Mouse (Mus musculus): ENCODE data around the gene Vmn1r42.
"Not testable (repeated sequence)": the region's sequence is repeated elsewhere in the genome, so short reads cannot be mapped to it uniquely, and the experiment has no call there.

Gene Vmn1r42

GRCm38 (mm10) chr6:89876313-89876712 is at the start of gene Vmn1r42, which contains the start of gene Vmn1r43:
TSS of gene Vmn1r42 (minus strand) at chr6:89876413.
TSS of gene Vmn1r43 (minus strand) at chr6:89876413.
- in situ Hi-C loops (cut with MboI, MseI) = not testable (repeated sequence)

- in situ Hi-C loops (cut with MboI, MseI) = no loop called here
These were observed 7.6 kb upstream of the Vmn1r42 start for GRCm38 (mm10) chr6:89883812-89884211.

GRCm38 (mm10) chr6:89883360-89883759 is 7.1 kb upstream of the Vmn1r42 start, which contains the start of gene Vmn1r44:
TSS of gene Vmn1r44 (plus strand) at chr6:89883660.
- in situ Hi-C loops (cut with MboI, MseI) = no loop called here

GRCm38 (mm10) chr6:89880867-89881266 is 4.7 kb upstream of the Vmn1r42 start:
- in situ Hi-C loops (cut with MboI, MseI) = no loop called here

- in situ Hi-C loops (cut with MboI, MseI) = no loop called here
These were observed 750 bp upstream of the Vmn1r42 start for GRCm38 (mm10) chr6:89876963-89877362.

GRCm38 (mm10) chr6:89867976-89868375 is 8.2 kb downstream of the Vmn1r42 start:
- in situ Hi-C loops (cut with MboI, MseI) = no loop called here

GRCm38 (mm10) chr6:89867276-89867675 is 8.9 kb downstream of the Vmn1r42 start:
- in situ Hi-C loops (cut with MboI, MseI) = no loop called here

GRCm38 (mm10) chr6:89863792-89864191 is 12.4 kb downstream of the Vmn1r42 start:
- in situ Hi-C loops (cut with MboI, MseI) = no loop called here

- in situ Hi-C loops (cut with MboI, MseI) = no loop called here
These were observed 16.4 kb downstream of the Vmn1r42 start for GRCm38 (mm10) chr6:89859839-89860238.

GRCm38 (mm10) chr6:89857552-89857951 is 18.7 kb downstream of the Vmn1r42 start:
- in situ Hi-C loops (cut with MboI, MseI) = no loop called here
